Mouse (Mus musculus): ENCODE data around the gene Tmem206.

Gene Tmem206

GRCm38 (mm10) chr1:191325726-191326232, at the start of gene Tmem206:
TSS of gene Tmem206 (plus strand) at chr1:191325912.
- peak; percentile 96 to 97 for DNase-seq

DNA sequence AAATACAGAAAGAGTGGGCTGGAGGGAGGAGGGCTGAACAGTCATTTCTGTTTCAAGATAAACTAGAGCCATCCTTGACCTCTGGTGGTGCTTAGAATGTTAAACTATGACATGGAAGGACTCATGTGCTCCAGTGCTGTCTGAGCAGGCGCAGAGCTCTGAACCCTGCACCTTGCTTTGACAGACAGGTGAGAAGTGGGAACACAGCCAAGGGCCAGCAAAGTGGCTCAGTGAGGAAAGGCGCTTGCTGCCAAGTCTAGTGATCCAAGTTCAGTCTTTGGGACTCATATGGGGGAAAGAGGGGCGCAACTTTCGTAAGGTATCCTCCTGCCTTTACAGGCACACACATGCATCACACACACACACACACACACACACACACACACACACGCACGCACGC, 49.5 kb upstream of the Tmem206 start:
- no peak for DNase-seq

DNA sequence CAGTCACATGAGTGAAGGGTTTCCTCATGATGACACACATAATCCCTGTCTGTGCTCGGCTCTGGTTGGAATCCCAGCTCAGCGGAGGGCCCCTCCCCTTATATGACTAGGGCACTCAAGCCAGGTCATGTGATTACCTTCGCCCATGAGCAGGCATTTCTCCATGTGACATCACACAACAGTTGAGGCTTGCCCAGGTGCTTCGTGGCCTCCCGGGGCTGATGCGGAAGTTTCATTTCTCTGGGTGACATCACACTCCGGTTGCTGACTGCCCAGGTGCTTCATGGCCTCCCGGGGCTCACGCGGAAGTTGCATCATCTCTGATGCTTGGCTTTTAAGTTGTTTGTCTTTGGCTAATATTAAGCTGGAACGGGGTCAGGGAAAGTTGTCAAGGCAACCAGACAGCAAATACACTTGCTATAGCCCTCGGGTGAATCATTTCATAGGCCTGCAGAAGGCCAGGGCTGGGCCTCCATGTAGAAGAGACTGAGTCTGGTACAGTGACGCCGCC, 48.1 kb upstream of the Tmem206 start:
- no peak for DNase-seq

- no peak for DNase-seq
Observed at GRCm38 (mm10) chr1:191278324-191278723, 47.4 kb upstream of the Tmem206 start.

- no peak for DNase-seq
Observed at GRCm38 (mm10) chr1:191281171-191281570, 44.5 kb upstream of the Tmem206 start.

DNA sequence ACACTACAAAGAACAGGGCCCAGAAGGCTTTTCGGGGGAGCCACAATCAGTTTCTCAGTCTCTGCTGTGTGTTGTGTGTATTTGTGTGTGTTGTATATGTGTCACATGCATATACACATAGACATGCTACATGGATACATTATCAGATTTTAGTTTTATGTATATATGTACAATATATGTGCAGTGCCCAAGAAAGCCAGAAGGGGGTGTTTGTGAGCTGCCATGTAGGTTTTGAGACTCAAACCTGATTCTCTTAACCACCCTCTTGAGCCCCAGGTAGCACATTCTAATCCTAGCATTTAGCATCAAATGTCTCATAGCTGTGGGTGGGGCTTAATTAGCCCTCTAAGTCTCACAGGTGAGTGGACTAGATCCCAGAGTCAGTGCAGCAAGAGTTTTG, 43.4 kb upstream of the Tmem206 start:
- no peak for DNase-seq

DNA sequence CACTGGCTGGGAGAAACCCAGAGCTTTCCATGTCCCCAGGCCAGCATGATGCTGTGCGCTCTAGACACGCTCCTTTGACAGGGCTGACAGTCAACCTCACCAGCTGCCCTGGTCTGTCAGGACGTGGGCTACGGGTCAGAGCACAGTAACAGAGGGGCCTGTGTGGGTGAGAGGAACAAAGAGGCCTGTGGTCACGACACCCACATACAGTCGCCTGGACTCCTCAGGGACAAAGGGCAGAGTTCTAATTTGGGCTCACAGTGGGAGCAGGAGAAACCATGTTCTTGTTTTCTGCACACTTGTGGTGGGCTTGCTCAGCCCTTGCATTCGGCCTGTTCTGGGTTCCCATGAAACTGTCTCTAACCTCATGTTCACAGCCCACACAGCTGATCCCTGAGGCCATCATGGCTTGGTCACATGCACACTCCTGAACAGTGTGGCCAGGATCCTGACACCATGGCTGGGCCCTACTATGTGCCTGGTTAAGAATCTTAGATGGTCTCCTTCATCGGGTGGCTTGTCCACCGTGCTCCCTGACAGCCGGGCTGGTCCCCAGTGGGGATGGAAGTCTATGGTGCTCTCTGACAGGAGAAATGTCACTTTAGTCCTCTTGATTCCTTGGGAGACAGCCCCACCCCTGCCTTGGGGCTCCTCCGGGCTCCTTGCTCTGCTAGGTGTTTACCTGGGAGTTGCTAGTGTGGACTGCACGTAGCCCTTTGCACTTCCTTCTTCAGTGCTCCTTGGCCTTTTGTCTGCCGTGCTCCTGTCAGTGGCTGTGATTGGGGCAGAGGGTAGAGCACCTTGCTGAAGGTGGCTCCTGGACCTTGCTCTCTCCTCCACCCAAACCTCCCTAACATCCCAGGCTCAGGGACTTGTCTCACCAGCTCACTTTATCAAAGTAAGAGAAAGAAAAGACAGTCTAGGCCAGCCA, 42.3 kb upstream of the Tmem206 start:
- DNase-seq = no peak

GRCm38 (mm10) chr1:191284502-191284901, 41.2 kb upstream of the Tmem206 start:
- no peak for DNase-seq

GRCm38 (mm10) chr1:191288762-191289161, 37.0 kb upstream of the Tmem206 start:
- DNase-seq = peak; percentile 21 to 60

DNA sequence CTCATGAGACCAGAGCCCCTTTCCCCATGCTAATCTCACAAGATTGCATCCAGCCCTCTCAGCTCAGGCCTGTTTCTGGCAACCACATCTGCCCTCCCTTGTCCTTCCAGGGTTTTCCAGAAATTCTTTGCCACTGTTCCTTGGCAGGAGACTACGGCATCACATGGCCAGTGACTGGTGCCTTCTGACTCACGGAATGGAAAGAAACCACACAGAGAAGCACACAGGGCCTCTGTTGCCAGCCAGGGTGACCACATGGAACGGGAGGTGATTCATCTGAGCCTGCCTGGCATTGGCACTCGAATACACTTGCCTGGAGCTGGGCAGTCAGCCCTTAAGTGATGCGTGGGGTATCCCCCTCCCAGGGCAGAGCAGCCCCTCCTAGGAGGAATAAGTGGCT, 33.4 kb upstream of the Tmem206 start:
- DNase-seq = peak; percentile 57 to 65

- DNase-seq = no peak
Observed at GRCm38 (mm10) chr1:191293051-191293450, 32.7 kb upstream of the Tmem206 start.

DNA sequence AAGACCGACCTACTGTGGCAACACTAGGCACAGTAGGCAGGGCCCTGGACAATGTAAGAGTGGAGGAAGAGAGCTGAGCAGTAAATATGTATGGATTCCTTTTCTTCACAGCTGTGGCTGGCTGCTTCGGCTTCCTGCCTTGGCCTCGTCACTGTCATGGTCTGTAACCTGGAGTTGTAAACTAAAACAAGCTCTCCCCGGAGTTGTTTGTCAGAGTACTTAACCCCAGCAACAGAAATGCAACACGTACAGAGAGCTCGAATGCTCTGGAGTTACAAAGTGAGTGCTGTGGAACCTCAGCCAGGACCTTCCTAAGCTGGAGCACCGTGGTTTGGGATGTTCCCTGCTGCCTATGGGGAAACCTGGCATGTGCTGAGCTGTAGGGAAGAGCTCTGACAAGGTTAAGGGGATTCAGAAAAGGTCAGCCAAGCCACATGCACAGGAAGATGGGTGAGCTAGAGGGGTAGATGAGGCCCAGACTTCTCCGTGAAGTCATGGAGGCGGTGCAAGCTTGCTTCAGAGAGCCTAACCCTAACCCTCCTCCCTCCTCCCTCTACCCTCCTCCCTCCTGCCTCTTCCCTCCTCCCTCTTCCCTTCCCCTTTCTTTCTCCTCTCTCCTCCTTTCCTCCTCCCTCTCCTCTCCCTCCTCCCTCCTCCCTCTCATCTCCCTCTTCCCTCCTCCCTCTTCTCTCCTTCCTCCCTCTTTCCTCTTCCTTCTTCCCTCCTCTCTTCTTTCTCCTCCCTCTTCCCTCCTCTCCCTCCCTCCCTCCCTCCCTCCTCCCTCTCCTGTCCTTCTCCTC, 31.5 kb upstream of the Tmem206 start:
- DNase-seq = no peak

DNA sequence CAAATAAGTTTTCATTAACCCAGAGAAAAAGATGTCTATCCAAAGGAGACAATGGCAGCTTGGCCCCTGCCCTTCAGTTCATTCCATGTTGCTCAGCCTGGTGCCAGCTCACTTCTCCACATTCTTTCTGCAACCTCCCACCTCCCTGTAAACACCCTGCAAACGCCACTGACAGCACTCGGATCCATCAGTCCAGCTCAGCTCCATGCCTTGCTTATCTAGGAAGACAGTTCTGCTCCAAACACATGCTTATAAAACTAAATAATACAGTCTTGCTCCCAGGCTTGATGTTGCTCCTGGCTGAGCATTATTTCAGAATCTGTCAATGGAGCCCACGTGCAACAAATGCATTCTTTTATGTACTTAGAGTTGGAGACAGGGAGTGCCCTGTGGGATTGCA, 29.9 kb upstream of the Tmem206 start:
- no peak for DNase-seq

DNA sequence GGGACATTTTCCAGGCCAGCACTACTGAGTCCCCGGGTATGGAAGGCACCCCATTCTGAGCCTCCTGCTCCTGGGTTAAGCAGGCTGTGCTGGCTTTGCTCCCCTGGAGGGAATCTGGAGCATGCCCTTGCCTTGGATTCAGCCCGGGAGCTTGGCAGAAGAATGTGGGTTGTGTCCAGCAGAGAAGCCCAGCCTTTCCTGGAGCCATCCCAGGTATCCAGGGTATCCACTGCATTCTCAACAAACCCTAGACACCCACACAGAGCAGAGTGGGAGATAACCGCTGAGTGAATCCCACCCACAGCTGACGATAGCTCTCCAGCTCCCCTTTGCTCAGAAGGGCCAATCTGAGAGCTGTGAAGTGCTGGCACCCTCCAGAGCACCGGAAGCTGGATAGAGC, 29.3 kb upstream of the Tmem206 start:
- DNase-seq = peak; percentile 38 to 45

GRCm38 (mm10) chr1:191298304-191298703, 27.4 kb upstream of the Tmem206 start:
- DNase-seq = no peak

GRCm38 (mm10) chr1:191299215-191299942, 26.3 kb upstream of the Tmem206 start:
- peak; percentile 30 to 60 for DNase-seq

GRCm38 (mm10) chr1:191301903-191302302, 23.8 kb upstream of the Tmem206 start:
- no peak for DNase-seq

DNA sequence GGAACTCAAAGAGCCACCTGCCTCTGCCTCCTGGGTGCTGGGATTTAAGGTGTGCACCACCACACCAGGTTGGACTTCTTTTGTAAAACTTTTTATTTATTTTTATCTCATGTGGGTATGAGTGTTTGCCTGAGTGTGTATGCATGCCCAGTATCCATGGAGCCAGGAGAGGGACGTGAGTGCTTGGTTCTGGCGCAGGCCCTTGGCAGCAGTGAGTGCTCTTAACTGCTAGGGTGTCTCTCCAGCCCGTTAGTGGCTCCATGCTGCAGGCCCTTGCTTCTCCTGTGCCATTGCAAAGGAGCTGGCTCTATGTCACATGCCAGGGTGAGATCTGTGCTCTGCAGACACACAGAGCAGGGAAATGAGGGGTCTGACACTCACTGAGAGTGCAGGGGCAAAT, 22.0 kb upstream of the Tmem206 start:
- no peak for DNase-seq

- DNase-seq = no peak
Observed at GRCm38 (mm10) chr1:191304216-191304615, 21.5 kb upstream of the Tmem206 start.

DNA sequence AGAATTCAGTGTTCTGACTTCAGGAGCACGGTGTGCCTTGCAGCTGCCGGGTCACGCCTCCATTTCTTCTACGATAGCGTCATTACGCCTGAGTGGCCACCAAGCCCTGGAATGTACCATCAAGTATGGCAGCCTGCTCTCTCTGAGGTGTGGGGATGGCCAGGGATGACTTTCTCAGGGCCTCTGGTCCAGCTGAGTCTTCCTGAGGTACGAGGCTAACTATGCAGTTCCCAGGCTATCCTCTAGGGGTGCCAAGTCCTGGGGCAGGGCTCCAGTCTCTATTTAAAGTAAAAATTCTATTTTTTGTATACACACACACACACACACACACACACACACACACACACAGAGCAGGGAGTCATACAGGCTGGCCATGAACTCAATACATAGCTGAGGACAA, 20.1 kb upstream of the Tmem206 start:
- DNase-seq = peak in 1 of 2 experiments; percentile 51

GRCm38 (mm10) chr1:191306316-191306715, 19.4 kb upstream of the Tmem206 start:
- no peak for DNase-seq

- no peak for DNase-seq
Observed at GRCm38 (mm10) chr1:191307766-191308455, 17.8 kb upstream of the Tmem206 start.
